Mouse (Mus musculus) hematopoietic multipotent progenitor cell, adult 10-12 weeks (in vitro differentiated cells): ENCODE data around the gene Nudt9. TPM values are rescaled to one million over a fixed set of nuclear protein-coding genes. Genes with fewer than 3 reads are reported as not detected.

Experiments
- polyA plus RNA-seq: library from polyadenylated mRNA; stranded (reverse); fragments of >175 nt; gene quantifications from 2 replicates; pipeline ENCODE4 v1.2.3, GENCODE M21; 2012; ENCODE audit warnings: low replicate concordance

Gene Nudt9
- polyA plus RNA-seq: 79.8 and 101 TPM in 2 replicates

DNA sequence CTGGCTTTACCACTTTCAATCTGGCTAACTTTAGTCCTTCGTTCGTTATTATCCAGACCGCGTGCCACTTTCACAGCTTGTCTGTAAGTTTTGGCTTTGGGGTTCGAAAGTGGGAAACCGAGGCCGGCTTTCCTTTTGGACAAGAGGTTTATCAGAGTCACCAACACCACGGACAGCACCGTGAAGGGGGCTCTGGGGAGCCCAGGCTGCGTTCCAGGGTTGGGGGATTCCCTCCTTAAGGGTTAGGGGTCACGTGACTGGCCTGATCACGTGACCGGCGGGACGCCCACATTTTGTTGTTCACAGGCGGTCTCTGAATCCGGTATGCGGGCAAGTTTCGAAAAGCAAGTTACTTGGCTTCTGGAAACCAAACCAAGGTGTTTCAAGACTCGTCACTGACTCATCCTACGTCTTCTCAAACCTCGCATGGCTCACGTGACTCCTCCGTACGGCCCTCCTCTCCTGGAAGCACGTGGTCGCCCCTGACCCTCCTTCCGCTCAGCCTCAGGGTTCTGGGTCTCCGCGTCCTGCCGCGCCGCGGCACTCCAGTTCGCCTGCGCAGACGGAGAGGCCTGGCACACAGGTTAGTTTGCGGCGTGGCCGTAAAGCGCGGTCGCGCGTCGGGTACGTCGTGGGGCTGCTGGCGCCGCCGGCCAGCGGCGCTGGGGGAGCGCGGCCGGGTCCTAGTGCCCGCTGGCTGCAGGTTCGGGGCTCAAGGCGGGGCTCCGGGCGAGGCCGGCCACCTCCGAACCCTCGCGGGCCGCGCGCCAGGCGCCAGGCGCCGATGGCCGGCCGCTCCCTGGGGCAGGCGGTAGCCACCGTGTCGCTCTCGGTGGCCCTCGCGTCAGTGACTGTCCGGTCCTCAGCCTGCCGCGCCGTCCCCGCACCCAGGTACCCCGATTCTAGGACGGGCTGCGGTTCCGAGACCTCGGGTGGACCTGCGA is at the start of gene Nudt9:
Nudt9 (plus strand) TSS at position 51 of the 944 bp plus-strand sequence.

GRCm38 (mm10) chr5:104021597-104022378 is 24.3 kb upstream of the Nudt9 start, which contains the start of gene Hsd17b11:
TSS of gene Hsd17b11 (minus strand) at chr5:104021919.

DNA sequence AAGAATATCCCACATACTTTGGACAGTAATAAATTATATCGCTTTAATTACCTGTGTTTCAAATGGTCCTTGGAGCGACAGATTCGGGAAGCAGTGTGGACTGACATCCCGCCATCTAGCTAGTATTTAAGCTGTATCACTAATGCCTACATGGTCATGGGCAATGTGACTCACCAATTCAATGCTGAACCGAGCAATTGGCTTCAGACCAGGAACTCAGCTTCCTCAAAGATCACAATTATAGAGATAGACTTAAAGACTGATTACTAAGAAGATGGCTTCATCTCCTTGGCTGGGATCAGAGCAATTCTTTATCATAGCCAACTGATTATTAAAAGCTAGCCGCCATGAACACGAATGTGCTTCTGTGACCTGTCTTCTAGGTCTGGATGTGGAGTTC is 31.4 kb downstream of the Nudt9 start, which contains the start of gene Gm17660:
Gm17660 (minus strand) TSS at position 101 of the 400 bp plus-strand sequence.

DNA sequence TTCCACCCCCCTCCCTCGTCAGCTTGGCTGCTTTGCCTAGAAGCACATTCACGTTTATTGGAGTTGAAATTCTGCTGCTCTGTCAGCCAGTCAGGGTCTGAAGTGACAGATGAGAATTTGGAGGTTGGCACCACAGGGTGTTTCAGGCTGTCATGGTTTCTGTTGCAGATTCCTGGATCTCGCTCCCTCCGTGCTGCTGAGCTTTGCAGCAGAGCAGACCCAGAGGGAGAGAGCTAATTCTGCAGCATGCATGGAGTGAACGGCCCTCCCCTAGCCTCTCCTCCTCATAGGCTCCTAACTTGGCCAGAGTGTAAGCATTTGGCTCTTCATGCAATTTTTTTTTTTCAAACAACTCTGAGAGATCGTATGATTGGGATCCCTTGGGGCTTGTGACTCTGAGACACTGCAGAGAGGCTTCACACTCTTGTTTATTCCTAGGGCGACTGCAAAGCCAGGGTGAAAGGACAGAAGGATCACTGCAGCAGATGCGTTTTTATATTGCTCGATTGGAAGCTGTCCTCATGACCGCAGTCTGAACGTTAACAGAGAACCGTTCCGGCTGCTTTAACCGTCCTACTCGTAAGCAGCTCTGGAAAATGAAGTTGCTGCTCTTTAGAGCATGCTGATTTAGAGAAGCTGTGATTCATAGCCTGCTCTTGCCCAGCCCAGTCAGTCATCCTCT is 67.5 kb downstream of the Nudt9 start, which contains the start of gene Sparcl1:
Sparcl1 (minus strand) TSS at position 243 of the 682 bp plus-strand sequence.

Other genes with a start within 250 kb of the Nudt9 start
- gene Klhl8, start 135.0 kb upstream of the Nudt9 start, polyA plus RNA-seq: 0.14 and 0.34 TPM in 2 replicates
- gene Hsd17b13, start 68.9 kb upstream of the Nudt9 start, polyA plus RNA-seq: not detected in 2 replicates
- gene Hsd17b11, start 24.4 kb upstream of the Nudt9 start, polyA plus RNA-seq: 6.0 and 7.1 TPM in 2 replicates
- gene Gm17660, start 31.3 kb downstream of the Nudt9 start, polyA plus RNA-seq: not detected in 2 replicates
- 0.57 TPM in 1 of 2 replicates, not detected in the other for gene Sparcl1, start 67.4 kb downstream of the Nudt9 start, polyA plus RNA-seq
- gene Dspp, start 124.4 kb downstream of the Nudt9 start, polyA plus RNA-seq: not detected in 2 replicates
- not detected in 2 replicates for gene Dmp1, start 156.3 kb downstream of the Nudt9 start, polyA plus RNA-seq